Mouse (Mus musculus) stomach, embryonic 14.5 days (tissue): ENCODE results near the gene Tmub1. TPM values are rescaled to one million over a fixed set of nuclear protein-coding genes. Genes with fewer than 3 reads are reported as not detected.
A peak's percentile ranks its signal among the peaks of the same experiment; 100 is the strongest.

Source experiments
- ATAC-seq: fragments of 200-750 bp; cut with Nextera tagmentation; 2 replicates; pipeline ENCODE4 v1.8.0; 2017; ENCODE audit warnings: low read depth, moderate TSS enrichment; ENCODE audit not compliant: insufficient number of reproducible peaks, insufficient read depth, low FRiP score
- H3K27ac ChIP-seq: fragments of 300-500 bp; sonication (generic); 2 replicates; pipeline ENCODE4 v1.5.1; 2014; ENCODE audit warnings: mild to moderate bottlenecking, low read length, moderate library complexity, mixed read lengths
- H3K27me3 ChIP-seq: fragments of 300-500 bp; sonication (generic); 2 replicates; pipeline ENCODE4 v1.6.1; 2014; ENCODE audit warnings: low read length, control low read depth, mixed read lengths; ENCODE audit not compliant: control insufficient read depth, insufficient read depth
- H3K36me3 ChIP-seq: fragments of 300-500 bp; sonication (generic); 2 replicates; pipeline ENCODE4 v1.6.1; 2014; ENCODE audit warnings: mild to moderate bottlenecking, control low read depth, low read length, moderate library complexity, mixed read lengths; ENCODE audit not compliant: control insufficient read depth, insufficient read depth
- H3K4me1 ChIP-seq: fragments of 300-500 bp; sonication (generic); 2 replicates; pipeline ENCODE4 v1.6.1; 2014; ENCODE audit warnings: low read length, control low read depth, mixed read lengths; ENCODE audit not compliant: control insufficient read depth, insufficient read depth
- H3K4me2 ChIP-seq: fragments of 300-500 bp; sonication (generic); replicated peaks from 2 replicates; pipeline ENCODE4 v1.6.1; 2014; ENCODE audit warnings: low read depth, low read length, control low read depth
- H3K4me3 ChIP-seq: fragments of 300-500 bp; sonication (generic); 2 replicates; pipeline ENCODE4 v1.5.1; 2014; ENCODE audit warnings: low read depth, low read length, control low read depth
- H3K9ac ChIP-seq: fragments of 300-500 bp; sonication (generic); replicated peaks from 2 replicates; pipeline ENCODE4 v1.6.1; 2014; ENCODE audit warnings: low read depth, mild to moderate bottlenecking, control low read depth, low read length, moderate library complexity, mixed read lengths
- H3K9me3 ChIP-seq: fragments of 300-500 bp; sonication (generic); 2 replicates; pipeline ENCODE4 v1.6.1; 2016; ENCODE audit warnings: low read depth, low read length, control low read depth; ENCODE audit not compliant: control insufficient read depth
- whole genome bisulfite sequencing: fragments of 180-500 bp; shearing (Covaris S2); extraction: QIAGEN DNeasy Blood & Tissue Kit; methylation state at CpG from one replicate; pipeline ENCODE4 v1.1.7; 2014; 5-methylcytosine and 5-hydroxymethylcytosine counted together
- polyA plus RNA-seq: library from polyadenylated mRNA; unstranded; fragments of >200 nt; fragmentation: Nextera tagmentation; extraction: Ambion mirVana; gene quantifications from 2 replicates; pipeline ENCODE4 v1.2.1, GENCODE M21; 2014

Tmub1 gene
- polyA plus RNA-seq, 1 experiment from 2014 or later = 27.6 TPM

DNA sequence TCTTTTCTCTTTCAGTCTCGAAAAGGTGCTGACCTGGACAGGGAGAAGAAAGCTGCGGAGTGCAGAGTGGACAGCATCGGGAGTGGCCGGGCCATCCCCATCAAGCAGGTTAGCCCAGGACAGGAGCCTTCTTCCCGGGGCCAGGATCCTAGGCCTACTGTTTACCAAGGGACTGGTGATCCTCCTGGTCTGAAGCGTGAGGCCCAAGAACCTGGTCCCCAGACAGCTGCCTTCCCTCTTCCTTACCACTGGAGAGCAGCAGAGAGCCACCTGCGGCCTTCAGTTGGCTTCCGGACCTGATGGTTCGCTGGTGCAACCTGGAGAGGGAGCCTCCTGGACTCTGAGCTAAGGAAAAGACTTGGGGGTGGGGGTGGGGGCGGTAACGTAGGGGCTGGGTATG, 35.7 kb upstream of the Tmub1 start:
- peaks cover 7% of the 10 kb centered on the region for H3K4me1 ChIP-seq
- H3K36me3 ChIP-seq = peaks cover 64% of the 10 kb centered on the region
- WGBS = 28% methylated on average over 11 of the region's 11 CpGs
- peak; percentile 46; the same call in 1 of the 2 replicates for ATAC-seq
- no peak overlapping the region for H3K4me2 ChIP-seq
- no peaks in the 10 kb centered on the region for H3K9me3 ChIP-seq
- no peak overlapping the region; the same call in 1 of the 2 replicates for H3K27ac ChIP-seq
- no peaks in the 10 kb centered on the region for H3K27me3 ChIP-seq
- H3K9ac ChIP-seq = no peak overlapping the region
- no peak overlapping the region for H3K4me3 ChIP-seq

DNA sequence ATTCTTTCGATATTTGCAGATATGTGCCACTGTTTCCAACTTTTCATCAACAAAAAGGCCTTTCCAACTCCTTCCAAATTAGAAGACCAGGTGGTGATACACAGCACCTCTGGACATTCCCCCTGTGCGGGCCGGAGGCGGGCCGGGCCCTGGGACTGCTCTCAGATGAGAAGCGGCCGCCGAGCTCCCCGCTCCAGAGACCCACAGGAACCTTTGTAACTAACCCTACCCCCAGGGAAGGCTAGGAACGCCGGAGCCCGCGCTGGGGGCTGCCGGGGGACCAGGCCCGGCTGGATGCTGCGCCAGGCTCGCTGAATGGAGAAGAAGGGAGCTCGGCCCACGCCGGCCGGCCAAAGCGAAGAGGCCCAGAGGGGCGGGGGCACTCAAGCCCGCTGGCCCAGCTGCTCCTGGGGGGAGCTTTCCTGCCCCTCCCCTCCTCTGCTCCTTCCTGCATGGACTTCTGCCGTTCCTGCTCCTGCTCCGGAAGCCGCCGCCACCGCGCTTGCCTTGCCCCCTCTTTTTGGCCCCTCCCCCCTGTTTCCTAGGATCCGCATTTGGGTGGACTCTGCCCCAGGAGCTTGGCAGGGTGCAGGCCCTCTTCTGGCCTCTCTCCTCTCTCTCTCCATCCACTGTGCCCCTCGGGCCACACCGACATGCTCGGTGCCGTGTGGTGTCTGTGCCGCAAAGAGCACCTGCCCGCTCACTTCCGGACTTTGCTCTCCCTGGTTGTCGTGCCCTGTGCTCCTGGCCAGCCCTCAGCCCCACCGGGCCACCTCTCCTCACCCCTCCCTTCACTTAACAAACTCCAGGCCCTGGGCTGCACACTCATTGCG, 34.8 kb upstream of the Tmub1 start:
- H3K9ac ChIP-seq = no peak overlapping the region
- ATAC-seq = peak; percentile 11; the same call in 1 of the 2 replicates

DNA sequence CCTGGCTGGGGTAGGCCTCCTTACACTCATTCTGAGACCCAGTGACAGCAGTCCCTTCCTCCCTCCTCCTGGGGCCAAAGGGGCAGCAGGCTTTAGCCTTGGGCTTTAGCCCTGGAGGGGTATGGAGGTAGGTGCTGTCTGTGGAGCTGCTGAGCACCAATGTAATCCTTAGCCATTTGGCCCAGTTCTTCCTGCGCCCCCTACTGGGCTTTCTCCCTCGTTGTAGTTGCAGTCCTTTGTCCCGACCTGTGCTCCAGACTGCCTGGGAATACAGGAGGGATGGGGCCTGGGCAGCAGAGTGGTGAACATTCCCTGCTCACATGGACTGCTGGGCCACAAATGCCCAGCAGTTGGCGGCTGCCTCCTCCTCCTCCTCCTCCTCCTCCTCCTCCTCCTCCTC, 34.0 kb upstream of the Tmub1 start:
- Histone ChIP-seq H3K9ac (no peak overlapping the region), H3K4me3 (no peak overlapping the region), H3K27me3 (no peaks in the 10 kb centered on the region), H3K9me3 (no peaks in the 10 kb centered on the region), H3K36me3 (peaks cover 66% of the 10 kb centered on the region), H3K4me2 (no peak overlapping the region), H3K27ac (no peak overlapping the region), H3K4me1 (peaks cover 7% of the 10 kb centered on the region)
- WGBS = 4% methylated on average over 3 of the region's 4 CpGs
- ATAC-seq = peak; percentile 44; the same call in 1 of the 2 replicates

More for the DNA sequence above, 34.8 kb upstream of the Tmub1 start:
- peaks cover 7% of the 10 kb centered on the region for H3K4me1 ChIP-seq
- 56% methylated on average over 41 of the region's 41 CpGs for WGBS
- H3K4me2 ChIP-seq = no peak overlapping the region
- peaks cover 65% of the 10 kb centered on the region for H3K36me3 ChIP-seq
- H3K4me3 ChIP-seq = no peak overlapping the region
- H3K9me3 ChIP-seq = no peaks in the 10 kb centered on the region
- no peaks in the 10 kb centered on the region for H3K27me3 ChIP-seq
- H3K27ac ChIP-seq = peak overlapping the region; percentile 27; the same call in 1 of the 2 replicates

DNA sequence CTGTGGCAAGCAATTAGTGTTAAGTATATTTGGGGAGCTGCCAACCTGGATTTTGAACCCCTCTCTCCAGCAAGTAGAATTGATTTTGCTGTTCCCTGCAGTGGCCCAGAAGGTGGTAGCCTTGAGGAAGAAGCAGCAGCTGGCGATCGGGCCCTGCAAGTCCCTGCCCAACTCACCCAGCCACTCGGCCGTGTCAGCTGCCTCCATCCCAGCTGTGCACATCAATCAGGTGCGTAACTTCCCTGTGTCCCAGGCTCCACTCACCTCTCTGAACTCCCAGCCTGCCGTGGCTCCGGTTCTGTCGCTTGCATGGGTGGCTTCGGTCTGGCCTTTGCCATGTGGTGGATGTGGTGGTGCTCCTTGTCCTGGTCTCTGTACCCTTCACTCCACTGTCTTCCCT, 30.3 kb upstream of the Tmub1 start:
- H3K27ac ChIP-seq = no peak overlapping the region
- peaks cover 38% of the 10 kb centered on the region for H3K4me1 ChIP-seq
- no peak overlapping the region for H3K9ac ChIP-seq
- H3K36me3 ChIP-seq = peaks cover 52% of the 10 kb centered on the region
- no peaks in the 10 kb centered on the region for H3K27me3 ChIP-seq
- H3K9me3 ChIP-seq = no peaks in the 10 kb centered on the region
- H3K4me2 ChIP-seq = no peak overlapping the region
- no peak overlapping the region for H3K4me3 ChIP-seq
- 83% methylated on average over 9 of the region's 9 CpGs for WGBS
- ATAC-seq = no peak

DNA sequence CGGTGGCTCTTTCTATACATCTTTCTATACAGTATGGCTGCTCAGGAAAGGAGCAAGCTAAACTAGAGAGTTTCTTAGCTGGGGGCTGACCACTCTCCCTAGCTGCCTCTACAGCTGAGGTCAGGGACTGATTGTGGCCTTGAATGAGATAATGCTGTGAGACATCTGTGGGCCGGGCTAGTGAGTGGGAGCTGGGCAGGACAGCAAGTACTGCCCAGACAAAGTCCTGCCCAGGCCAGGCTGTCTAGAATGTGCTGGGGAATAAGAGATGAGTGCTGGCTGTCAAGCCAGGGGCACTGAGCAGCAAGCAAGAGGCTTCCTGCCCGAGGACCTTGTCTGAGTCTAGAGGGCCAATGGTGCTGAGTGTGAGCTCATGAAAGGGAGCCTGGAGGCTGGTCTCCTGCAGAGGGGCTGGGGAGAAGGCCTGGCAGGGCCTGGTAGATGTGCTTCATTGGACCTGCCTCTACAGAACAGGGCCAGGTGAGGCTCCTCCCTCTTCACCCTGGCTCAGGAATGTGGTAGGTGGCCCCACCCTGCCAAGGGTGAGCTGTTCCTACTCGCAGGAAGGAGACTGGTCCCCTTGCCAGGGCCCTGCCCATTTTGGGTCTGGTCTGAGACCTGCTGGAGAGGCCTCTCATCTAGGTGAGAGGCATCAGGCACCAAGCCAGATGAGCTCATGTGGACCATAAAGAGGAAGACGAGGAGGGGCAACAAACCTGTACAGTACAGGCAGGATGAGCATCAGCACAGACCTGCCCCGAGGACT, 28.0 kb upstream of the Tmub1 start:
- Histone ChIP-seq H3K9ac (peak overlapping the region; percentile 43; the same call in 1 of the 2 replicates), H3K4me3 (peak overlapping the region; percentile 50), H3K4me1 (peaks cover 35% of the 10 kb centered on the region), H3K27me3 (no peaks in the 10 kb centered on the region), H3K9me3 (no peaks in the 10 kb centered on the region), H3K36me3 (peaks cover 41% of the 10 kb centered on the region), H3K27ac (peak overlapping the region; percentile 10; the same call in 1 of the 2 replicates), H3K4me2 (peak overlapping the region; percentile 84)
- 57% methylated on average over 6 of the region's 6 CpGs for WGBS
- peak; percentile 53 for ATAC-seq

DNA sequence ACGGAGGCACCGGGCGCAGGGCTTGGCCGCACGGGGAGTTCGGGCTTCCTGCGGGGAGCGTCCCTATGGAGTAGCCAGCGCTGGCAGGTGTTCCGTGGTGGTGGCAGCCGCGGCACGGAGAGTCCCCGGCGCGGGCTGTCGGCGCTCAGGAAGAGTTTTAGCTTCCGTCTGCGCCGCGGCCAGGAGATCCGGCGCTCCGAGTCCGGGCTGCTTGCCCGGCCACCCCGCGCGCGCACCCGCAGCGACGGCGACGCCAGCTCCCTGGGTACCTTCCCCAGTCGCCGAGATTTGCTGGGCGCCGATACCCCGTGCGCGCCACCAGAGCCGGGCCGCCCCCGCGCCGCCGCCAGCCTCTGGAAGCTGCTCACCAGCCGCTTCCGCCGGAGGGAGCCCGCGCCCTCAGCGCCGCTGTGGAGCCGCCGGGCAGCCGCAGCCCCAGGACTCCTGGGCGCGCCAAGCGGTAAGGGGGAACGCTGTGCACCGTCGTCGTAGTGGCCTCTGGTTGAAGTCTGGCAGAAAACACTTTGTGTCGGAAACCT, 27.1 kb upstream of the Tmub1 start:
- Histone ChIP-seq H3K4me1 (peaks cover 35% of the 10 kb centered on the region), H3K4me2 (peak overlapping the region; percentile 84), H3K27me3 (no peaks in the 10 kb centered on the region), H3K36me3 (peaks cover 33% of the 10 kb centered on the region), H3K27ac (peak overlapping the region; percentile 44; the same call in 1 of the 2 replicates), H3K4me3 (peak overlapping the region; percentile 50), H3K9me3 (no peaks in the 10 kb centered on the region), H3K9ac (peak overlapping the region; percentile 43)
- 6% methylated on average over 64 of the region's 67 CpGs for WGBS
- no peak for ATAC-seq

DNA sequence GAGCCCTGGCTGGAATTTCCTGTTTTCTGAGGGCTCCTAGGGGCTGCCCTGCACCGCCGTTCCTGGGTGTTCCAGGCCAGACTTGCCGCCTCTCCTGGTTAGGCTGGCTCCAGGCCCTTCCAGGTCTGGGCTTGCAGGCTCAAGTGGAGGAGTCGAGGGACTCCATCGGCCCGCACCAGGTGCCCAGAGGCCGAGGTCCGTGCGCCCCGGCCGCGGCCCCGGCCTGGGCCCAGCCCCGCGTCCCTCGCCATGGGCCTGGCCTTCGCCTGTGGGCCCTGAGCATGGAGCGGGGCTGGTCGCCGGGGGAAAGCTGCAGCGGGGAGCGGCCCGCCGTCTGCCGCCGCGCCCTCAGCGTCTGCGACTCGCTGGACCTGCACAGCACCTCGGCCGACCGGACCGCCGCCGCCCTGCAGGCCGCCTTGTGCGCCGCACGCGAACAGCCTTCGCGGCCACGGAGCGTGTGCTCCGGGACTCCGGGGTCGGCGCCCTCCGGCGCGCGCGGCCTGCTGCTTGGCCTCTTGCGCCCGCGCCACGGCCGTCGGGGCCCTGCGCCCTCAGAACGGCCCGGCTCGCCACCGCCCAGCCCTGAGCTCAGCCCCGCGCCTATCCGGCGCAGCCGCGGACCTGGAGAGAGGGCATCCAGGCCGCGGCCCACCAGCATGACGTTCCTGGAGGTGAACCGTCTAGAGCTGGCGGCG, 26.5 kb upstream of the Tmub1 start:
- H3K36me3 ChIP-seq = peaks cover 26% of the 10 kb centered on the region
- H3K27ac ChIP-seq = peak overlapping the region; percentile 44; the same call in 1 of the 2 replicates
- no peaks in the 10 kb centered on the region for H3K27me3 ChIP-seq
- peak overlapping the region; percentile 50 for H3K4me3 ChIP-seq
- 3% methylated on average over 71 of the region's 77 CpGs for WGBS
- no peaks in the 10 kb centered on the region for H3K9me3 ChIP-seq
- ATAC-seq = peak; percentile 34; the same call in 1 of the 2 replicates
- peak overlapping the region; percentile 84 for H3K4me2 ChIP-seq
- H3K4me1 ChIP-seq = peaks cover 35% of the 10 kb centered on the region
- peak overlapping the region; percentile 43 for H3K9ac ChIP-seq
